Mouse (Mus musculus) bone marrow macrophage, adult 2 months (primary cell): ENCODE measurements around the gene Shisa8.

Source experiments
- CTCF ChIP-seq: IDR thresholded peaks from 2 replicates; pipeline ENCODE4 v1.5.1; 2012; ENCODE audit warnings: low read depth, mild to moderate bottlenecking, low read length, moderate library complexity
- POLR2A ChIP-seq: IDR thresholded peaks from 2 replicates; pipeline ENCODE4 v1.6.1; 2012; ENCODE audit warnings: mild to moderate bottlenecking, low read depth, low read length, borderline replicate concordance

- TF ChIP-seq CTCF (no peak), POLR2A (no peak)
Measured at GRCm38 (mm10) chr15:82235661-82236060, 23.0 kb upstream of the Shisa8 start.
